Mouse (Mus musculus) megakaryocyte, embryonic 14.5 days (primary cell): ENCODE measurements around the gene Ahnak2. TPM values are rescaled to one million over a fixed set of nuclear protein-coding genes. Genes with fewer than 3 reads are reported as not detected.

Experiments
- H3K27me3 ChIP-seq: replicated peaks from 2 replicates; pipeline ENCODE3; 2012; ENCODE audit warnings: inconsistent platforms
- H3K36me3 ChIP-seq: replicated peaks from 2 replicates; pipeline ENCODE3; 2012; ENCODE audit warnings: low read length, inconsistent platforms, mixed read lengths
- H3K4me1 ChIP-seq: 2 replicates; pipeline ENCODE4 v1.6.1; 2012; ENCODE audit warnings: inconsistent platforms
- H3K4me3 ChIP-seq: replicated peaks from 2 replicates; pipeline ENCODE3; 2012; ENCODE audit warnings: moderate library complexity, mild to moderate bottlenecking, inconsistent platforms
- H3K9me3 ChIP-seq: 2 replicates; pipeline ENCODE4 v1.6.1; 2012; ENCODE audit warnings: inconsistent platforms
- FLI1 ChIP-seq: IDR thresholded peaks from 2 replicates; pipeline ENCODE4 v1.6.1; 2012; ENCODE audit warnings: low read length, inconsistent platforms, mixed read lengths
- GATA1 ChIP-seq: IDR thresholded peaks from 3 replicates; pipeline ENCODE4 v1.6.1; 2012; ENCODE audit warnings: mixed read lengths, low read length, inconsistent platforms, borderline replicate concordance
- polyA plus RNA-seq: library from polyadenylated mRNA; stranded (reverse); fragments of >175 nt; gene quantifications from 2 replicates; pipeline ENCODE4 v1.2.3, GENCODE M21; 2012; ENCODE audit warnings: low replicate concordance; ENCODE audit not compliant: insufficient read depth

The Ahnak2 gene
- polyA plus RNA-seq, 1 experiment = 3.3 TPM

GRCm38 (mm10) chr12:112773366-112773765, 29.1 kb downstream of the Ahnak2 start:
- TF ChIP-seq GATA1 (no peak), FLI1 (no peak)
- no peaks in the 10 kb centered on the region for H3K36me3 ChIP-seq
- H3K9me3 ChIP-seq = peaks cover 34% of the 10 kb centered on the region
- peaks cover 60% of the 10 kb centered on the region for H3K27me3 ChIP-seq
- no peaks in the 10 kb centered on the region; the same call in 1 of the 2 replicates for H3K4me1 ChIP-seq
- H3K4me3 ChIP-seq = no peak overlapping the region

GRCm38 (mm10) chr12:112772306-112772705, 30.2 kb downstream of the Ahnak2 start:
- no peak overlapping the region for H3K4me3 ChIP-seq
- H3K36me3 ChIP-seq = no peaks in the 10 kb centered on the region
- TF ChIP-seq FLI1 = no peak
- TF ChIP-seq GATA1 = no peak
- no peaks in the 10 kb centered on the region; the same call in 1 of the 2 replicates for H3K4me1 ChIP-seq
- H3K9me3 ChIP-seq = peaks cover 34% of the 10 kb centered on the region
- H3K27me3 ChIP-seq = peaks cover 70% of the 10 kb centered on the region

- Histone ChIP-seq H3K9me3 (peaks cover 30% of the 10 kb centered on the region), H3K4me3 (no peak overlapping the region), H3K27me3 (peaks cover 80% of the 10 kb centered on the region), H3K4me1 (no peaks in the 10 kb centered on the region; the same call in 1 of the 2 replicates), H3K36me3 (no peaks in the 10 kb centered on the region)
- no peak for TF ChIP-seq FLI1
- no peak for TF ChIP-seq GATA1
Observed at GRCm38 (mm10) chr12:112770396-112770795, 32.1 kb downstream of the Ahnak2 start.

- TF ChIP-seq FLI1 = no peak
- no peak for TF ChIP-seq GATA1
- H3K4me3 ChIP-seq = no peak overlapping the region
- H3K27me3 ChIP-seq = peaks cover 84% of the 10 kb centered on the region
- H3K36me3 ChIP-seq = no peaks in the 10 kb centered on the region
- H3K4me1 ChIP-seq = no peaks in the 10 kb centered on the region; the same call in 1 of the 2 replicates
- H3K9me3 ChIP-seq = peaks cover 24% of the 10 kb centered on the region
Observed at GRCm38 (mm10) chr12:112769751-112770150, 32.7 kb downstream of the Ahnak2 start.

GRCm38 (mm10) chr12:112769031-112769430, 33.4 kb downstream of the Ahnak2 start:
- no peak for TF ChIP-seq FLI1
- no peak for TF ChIP-seq GATA1
- H3K9me3 ChIP-seq = peaks cover 17% of the 10 kb centered on the region
- H3K36me3 ChIP-seq = no peaks in the 10 kb centered on the region
- H3K4me3 ChIP-seq = no peak overlapping the region
- no peaks in the 10 kb centered on the region; the same call in 1 of the 2 replicates for H3K4me1 ChIP-seq
- peaks cover 87% of the 10 kb centered on the region for H3K27me3 ChIP-seq

GRCm38 (mm10) chr12:112768166-112768565, 34.3 kb downstream of the Ahnak2 start:
- H3K36me3 ChIP-seq = no peaks in the 10 kb centered on the region
- TF ChIP-seq GATA1 (no peak), FLI1 (no peak)
- no peaks in the 10 kb centered on the region; the same call in 1 of the 2 replicates for H3K4me1 ChIP-seq
- H3K9me3 ChIP-seq = peaks cover 11% of the 10 kb centered on the region; the same call in 1 of the 2 replicates
- H3K4me3 ChIP-seq = no peak overlapping the region
- peaks cover 90% of the 10 kb centered on the region for H3K27me3 ChIP-seq

- TF ChIP-seq GATA1 (no peak), FLI1 (no peak)
- no peaks in the 10 kb centered on the region for H3K36me3 ChIP-seq
- H3K9me3 ChIP-seq = peaks cover 3% of the 10 kb centered on the region; the same call in 1 of the 2 replicates
- H3K27me3 ChIP-seq = peaks cover 85% of the 10 kb centered on the region
- H3K4me3 ChIP-seq = no peak overlapping the region
- peaks cover 2% of the 10 kb centered on the region; the same call in 1 of the 2 replicates for H3K4me1 ChIP-seq
Observed at GRCm38 (mm10) chr12:112767036-112767890, 35.2 kb downstream of the Ahnak2 start.

GRCm38 (mm10) chr12:112766586-112766985, 35.9 kb downstream of the Ahnak2 start:
- no peaks in the 10 kb centered on the region for H3K36me3 ChIP-seq
- H3K27me3 ChIP-seq = peaks cover 85% of the 10 kb centered on the region
- no peak overlapping the region for H3K4me3 ChIP-seq
- TF ChIP-seq FLI1 (no peak), GATA1 (no peak)
- H3K9me3 ChIP-seq = no peaks in the 10 kb centered on the region
- peaks cover 8% of the 10 kb centered on the region for H3K4me1 ChIP-seq

GRCm38 (mm10) chr12:112764991-112765390, 37.5 kb downstream of the Ahnak2 start:
- Histone ChIP-seq H3K27me3 (peaks cover 83% of the 10 kb centered on the region), H3K4me1 (peaks cover 21% of the 10 kb centered on the region), H3K9me3 (no peaks in the 10 kb centered on the region), H3K4me3 (no peak overlapping the region), H3K36me3 (no peaks in the 10 kb centered on the region)
- TF ChIP-seq GATA1 (no peak), FLI1 (no peak)

GRCm38 (mm10) chr12:112764141-112764540, 38.3 kb downstream of the Ahnak2 start:
- peaks cover 27% of the 10 kb centered on the region for H3K4me1 ChIP-seq
- H3K36me3 ChIP-seq = no peaks in the 10 kb centered on the region
- no peaks in the 10 kb centered on the region for H3K9me3 ChIP-seq
- TF ChIP-seq FLI1 (no peak), GATA1 (no peak)
- no peak overlapping the region for H3K4me3 ChIP-seq
- peaks cover 79% of the 10 kb centered on the region for H3K27me3 ChIP-seq
